Mouse (Mus musculus) thymus, postnatal 4 days (tissue): ENCODE measurements around the gene Atp9a.

Source experiments
- DNase-seq: peaks from one replicate; pipeline ENCODE4 v3.0.0; 2021

Gene Atp9a

GRCm38 (mm10) chr2:168633301-168633816 is 108.8 kb downstream of the Atp9a start:
- no peak for DNase-seq

- no peak for DNase-seq
Measured at GRCm38 (mm10) chr2:168632543-168632942, 109.7 kb downstream of the Atp9a start.

- DNase-seq = peak; percentile 94
Measured at GRCm38 (mm10) chr2:168628787-168629186, 113.4 kb downstream of the Atp9a start.

GRCm38 (mm10) chr2:168627829-168628770 is 114.1 kb downstream of the Atp9a start:
- no peak for DNase-seq

GRCm38 (mm10) chr2:168626385-168626784 is 115.8 kb downstream of the Atp9a start:
- DNase-seq = no peak

GRCm38 (mm10) chr2:168625091-168625490 is 117.1 kb downstream of the Atp9a start:
- no peak for DNase-seq

GRCm38 (mm10) chr2:168621111-168621802 is 121.0 kb downstream of the Atp9a start:
- no peak for DNase-seq

- no peak for DNase-seq
Measured at GRCm38 (mm10) chr2:168618205-168618717, 123.9 kb downstream of the Atp9a start.

GRCm38 (mm10) chr2:168615160-168615559 is 127.0 kb downstream of the Atp9a start:
- DNase-seq = no peak

GRCm38 (mm10) chr2:168614170-168614872 is 127.9 kb downstream of the Atp9a start:
- DNase-seq = no peak

- DNase-seq = peak; percentile 60
Measured at GRCm38 (mm10) chr2:168613092-168613880, 128.9 kb downstream of the Atp9a start.

- DNase-seq = no peak
Measured at GRCm38 (mm10) chr2:168610941-168611340, 131.3 kb downstream of the Atp9a start.

GRCm38 (mm10) chr2:168609653-168610248 is 132.5 kb downstream of the Atp9a start:
- no peak for DNase-seq

- no peak for DNase-seq
Measured at GRCm38 (mm10) chr2:168608125-168608564, 134.1 kb downstream of the Atp9a start.

GRCm38 (mm10) chr2:168604655-168605070 is 137.5 kb downstream of the Atp9a start:
- DNase-seq = no peak

GRCm38 (mm10) chr2:168602387-168602741 is 139.8 kb downstream of the Atp9a start:
- no peak for DNase-seq

GRCm38 (mm10) chr2:168601491-168602386 is 140.5 kb downstream of the Atp9a start, which contains the start of gene Nfatc2:
Gene Nfatc2 (minus strand): TSS chr2:168601657.
- DNase-seq = peak; percentile 52

GRCm38 (mm10) chr2:168600750-168601490 is 141.3 kb downstream of the Atp9a start:
- DNase-seq = peak; percentile 53

- peak; percentile 54 for DNase-seq
Measured at GRCm38 (mm10) chr2:168595693-168596092, 146.5 kb downstream of the Atp9a start.

- DNase-seq = no peak
Measured at GRCm38 (mm10) chr2:168593676-168594075, 148.5 kb downstream of the Atp9a start.
